Mouse (Mus musculus): ENCODE data around the gene Tdrd1. TPM values are rescaled to one million over a fixed set of nuclear protein-coding genes. Genes with fewer than 3 reads are reported as not detected.

Gene Tdrd1
- polyA plus RNA-seq, 1 experiment from 2014 or later, result 1.0 TPM

GRCm38 (mm10) chr19:56808771-56809170 is 17.2 kb upstream of the Tdrd1 start:
- Histone ChIP-seq H3K9me3 (no peaks in the 10 kb centered on the region), H3K27ac (no peak overlapping the region), H3K27me3 (ENCODE audit: insufficient read depth, poor library complexity, severe bottlenecking) (no peaks in the 10 kb centered on the region), H3K36me3 (peaks cover 55% of the 10 kb centered on the region), H3K4me1 (peaks cover 8% of the 10 kb centered on the region; the same call in 1 of the 2 replicates), H3K4me3 (no peak overlapping the region)
- 60% methylated on average over 5 of the region's 5 CpGs for WGBS
- no peak for DNase-seq (ENCODE audit: low spot score)

- Histone ChIP-seq H3K27me3 (ENCODE audit: insufficient read depth, poor library complexity, severe bottlenecking) (no peaks in the 10 kb centered on the region), H3K27ac (no peak overlapping the region), H3K9me3 (no peaks in the 10 kb centered on the region), H3K4me1 (peaks cover 12% of the 10 kb centered on the region), H3K36me3 (peaks cover 44% of the 10 kb centered on the region), H3K4me3 (no peak overlapping the region)
- no peak for DNase-seq (ENCODE audit: low spot score)
Measured at GRCm38 (mm10) chr19:56810641-56811146, 15.3 kb upstream of the Tdrd1 start.

GRCm38 (mm10) chr19:56811590-56811989 is 14.4 kb upstream of the Tdrd1 start:
- WGBS, result 39% methylated on average over 9 of the region's 9 CpGs
- H3K36me3 ChIP-seq, result peaks cover 41% of the 10 kb centered on the region

GRCm38 (mm10) chr19:56813360-56813759 is 12.6 kb upstream of the Tdrd1 start:
- no peaks in the 10 kb centered on the region for H3K27me3 ChIP-seq (ENCODE audit: insufficient read depth, poor library complexity, severe bottlenecking)
- no peak overlapping the region for H3K4me3 ChIP-seq
- no peak overlapping the region for H3K27ac ChIP-seq
- peaks cover 39% of the 10 kb centered on the region for H3K4me1 ChIP-seq
- peaks cover 25% of the 10 kb centered on the region for H3K36me3 ChIP-seq
- H3K9me3 ChIP-seq, result no peaks in the 10 kb centered on the region
- WGBS, result 78% methylated on average over 4 of the region's 4 CpGs
- DNase-seq (ENCODE audit: low spot score), result no peak

More at GRCm38 (mm10) chr19:56811590-56811989, 14.4 kb upstream of the Tdrd1 start:
- peak; percentile 82 for DNase-seq (ENCODE audit: low spot score)
- Histone ChIP-seq H3K9me3 (no peaks in the 10 kb centered on the region), H3K27ac (no peak overlapping the region), H3K4me1 (peaks cover 21% of the 10 kb centered on the region), H3K27me3 (ENCODE audit: insufficient read depth, poor library complexity, severe bottlenecking) (no peaks in the 10 kb centered on the region), H3K4me3 (no peak overlapping the region)

- no peak for DNase-seq (ENCODE audit: low spot score)
- Histone ChIP-seq H3K4me3 (no peak overlapping the region), H3K27ac (peak overlapping the region; percentile 29; the same call in 1 of the 2 replicates), H3K36me3 (peaks cover 8% of the 10 kb centered on the region), H3K27me3 (ENCODE audit: insufficient read depth, poor library complexity, severe bottlenecking) (no peaks in the 10 kb centered on the region), H3K4me1 (peaks cover 59% of the 10 kb centered on the region), H3K9me3 (no peaks in the 10 kb centered on the region)
- 44% methylated on average over 14 of the region's 14 CpGs for WGBS
Measured at GRCm38 (mm10) chr19:56817851-56818526, 8.0 kb upstream of the Tdrd1 start.

GRCm38 (mm10) chr19:56821040-56821797 is 4.8 kb upstream of the Tdrd1 start:
- 11% methylated on average over 22 of the region's 22 CpGs for WGBS
- no peak for DNase-seq (ENCODE audit: low spot score)
- H3K27ac ChIP-seq, result peak overlapping the region; percentile 94
- peak overlapping the region; percentile 92 for H3K4me3 ChIP-seq
- H3K36me3 ChIP-seq, result no peaks in the 10 kb centered on the region
- no peaks in the 10 kb centered on the region for H3K9me3 ChIP-seq
- peaks cover 51% of the 10 kb centered on the region for H3K4me1 ChIP-seq
- H3K27me3 ChIP-seq (ENCODE audit: insufficient read depth, poor library complexity, severe bottlenecking), result peaks cover 17% of the 10 kb centered on the region

- Histone ChIP-seq H3K36me3 (no peaks in the 10 kb centered on the region), H3K27ac (peak within 1 kb of the TSS; percentile 94), H3K9me3 (no peaks in the 10 kb centered on the region), H3K4me3 (peak within 1 kb of the TSS; percentile 92), H3K4me1 (peaks cover 46% of the 10 kb centered on the region), H3K27me3 (ENCODE audit: insufficient read depth, poor library complexity, severe bottlenecking) (peaks cover 23% of the 10 kb centered on the region)
- WGBS, result under 1% methylated on average over 79 of the region's 79 CpGs
- peak; percentile 98 for DNase-seq (ENCODE audit: low spot score)
Measured at GRCm38 (mm10) chr19:56821798-56822447, 4.1 kb upstream of the Tdrd1 start, which contains the start of gene Ccdc186. Gene Ccdc186, minus strand, starts transcription at chr19:56822190.

- no peaks in the 10 kb centered on the region for H3K36me3 ChIP-seq
- H3K4me3 ChIP-seq, result peak overlapping the region; percentile 92
- H3K27ac ChIP-seq, result peak overlapping the region; percentile 94
- 24% methylated on average over 10 of the region's 10 CpGs for WGBS
- DNase-seq (ENCODE audit: low spot score), result no peak
- peaks cover 41% of the 10 kb centered on the region for H3K4me1 ChIP-seq
- no peaks in the 10 kb centered on the region for H3K9me3 ChIP-seq
- peaks cover 28% of the 10 kb centered on the region for H3K27me3 ChIP-seq (ENCODE audit: insufficient read depth, poor library complexity, severe bottlenecking)
Measured at GRCm38 (mm10) chr19:56822448-56822836, 3.6 kb upstream of the Tdrd1 start.

- no peak overlapping the region for H3K4me3 ChIP-seq
- peaks cover 31% of the 10 kb centered on the region for H3K27me3 ChIP-seq (ENCODE audit: insufficient read depth, poor library complexity, severe bottlenecking)
- no peak overlapping the region for H3K27ac ChIP-seq
- peaks cover 6% of the 10 kb centered on the region for H3K4me1 ChIP-seq
- 76% methylated on average over 11 of the region's 11 CpGs for WGBS
- no peaks in the 10 kb centered on the region for H3K9me3 ChIP-seq
- DNase-seq (ENCODE audit: low spot score), result no peak
- H3K36me3 ChIP-seq, result no peaks in the 10 kb centered on the region
Measured at GRCm38 (mm10) chr19:56828305-56828704, 2.3 kb downstream of the Tdrd1 start.

GRCm38 (mm10) chr19:56829267-56829666 is 3.3 kb downstream of the Tdrd1 start:
- Histone ChIP-seq H3K27ac (no peak overlapping the region), H3K4me1 (peaks cover 6% of the 10 kb centered on the region), H3K4me3 (no peak overlapping the region), H3K9me3 (no peaks in the 10 kb centered on the region), H3K27me3 (ENCODE audit: insufficient read depth, poor library complexity, severe bottlenecking) (peaks cover 31% of the 10 kb centered on the region), H3K36me3 (no peaks in the 10 kb centered on the region)
- 86% methylated on average over 9 of the region's 9 CpGs for WGBS
- no peak for DNase-seq (ENCODE audit: low spot score)

- Histone ChIP-seq H3K9me3 (no peaks in the 10 kb centered on the region), H3K4me1 (peaks cover 6% of the 10 kb centered on the region), H3K27ac (no peak overlapping the region), H3K36me3 (no peaks in the 10 kb centered on the region), H3K4me3 (no peak overlapping the region), H3K27me3 (ENCODE audit: insufficient read depth, poor library complexity, severe bottlenecking) (peaks cover 22% of the 10 kb centered on the region)
- no peak for DNase-seq (ENCODE audit: low spot score)
- WGBS, result 92% methylated on average over 4 of the region's 4 CpGs
Measured at GRCm38 (mm10) chr19:56830163-56830562, 4.2 kb downstream of the Tdrd1 start.

GRCm38 (mm10) chr19:56835340-56835739 is 9.3 kb downstream of the Tdrd1 start:
- DNase-seq (ENCODE audit: low spot score), result no peak
- H3K27ac ChIP-seq, result no peak overlapping the region
- H3K27me3 ChIP-seq (ENCODE audit: insufficient read depth, poor library complexity, severe bottlenecking), result no peaks in the 10 kb centered on the region
- 83% methylated on average over 9 of the region's 9 CpGs for WGBS
- H3K4me3 ChIP-seq, result no peak overlapping the region
- H3K9me3 ChIP-seq, result no peaks in the 10 kb centered on the region
- no peaks in the 10 kb centered on the region for H3K36me3 ChIP-seq
- 0 out of 2 replicates have a peak, but pooled peaks cover 3% of the 10 kb centered on the region for H3K4me1 ChIP-seq

Measured in heart, embryonic 10.5 days (tissue).